Mouse (Mus musculus) embryonic facial prominence, embryonic 14.5 days (tissue): ENCODE results near the gene Ngly1. TPM values are rescaled to one million over a fixed set of nuclear protein-coding genes. Genes with fewer than 3 reads are reported as not detected.

ENCODE experiments used
- ATAC-seq: fragments of 200-750 bp; cut with Nextera tagmentation; 2 replicates; pipeline ENCODE4 v1.8.0; 2017; ENCODE audit warnings: low read depth, moderate number of reproducible peaks, moderate TSS enrichment
- DNase-seq: peaks from one replicate; pipeline ENCODE4 v3.0.0-alpha.2; 2015; ENCODE audit warnings: low spot score
- H3K27ac ChIP-seq: fragments of 300-500 bp; sonication (generic); replicated peaks from 2 replicates; pipeline ENCODE4 v1.5.1; 2014; ENCODE audit warnings: low read depth, mild to moderate bottlenecking, low read length, moderate library complexity
- H3K27me3 ChIP-seq: fragments of 300-500 bp; sonication (generic); replicated peaks from 2 replicates; pipeline ENCODE4 v1.6.1; 2014; ENCODE audit warnings: low read length; ENCODE audit not compliant: control insufficient read depth, insufficient read depth
- H3K36me3 ChIP-seq: fragments of 300-500 bp; sonication (generic); 2 replicates; pipeline ENCODE4 v1.6.1; 2014; ENCODE audit warnings: low read length, mixed read lengths; ENCODE audit not compliant: control insufficient read depth, insufficient read depth
- H3K4me1 ChIP-seq: fragments of 300-500 bp; sonication (generic); 2 replicates; pipeline ENCODE4 v1.6.1; 2014; ENCODE audit warnings: antibody characterized with exemption, low read length; ENCODE audit not compliant: control insufficient read depth, insufficient read depth
- H3K4me2 ChIP-seq: fragments of 300-500 bp; sonication (generic); 2 replicates; pipeline ENCODE4 v1.6.1; 2014; ENCODE audit warnings: low read depth, mild to moderate bottlenecking, low read length, moderate library complexity, mixed read lengths
- H3K4me3 ChIP-seq: fragments of 300-500 bp; sonication (generic); 2 replicates; pipeline ENCODE4 v1.5.1; 2014; ENCODE audit warnings: low read depth, mild to moderate bottlenecking, low read length
- H3K9ac ChIP-seq: fragments of 300-500 bp; sonication (generic); 2 replicates; pipeline ENCODE4 v1.6.1; 2014; ENCODE audit warnings: low read depth, mild to moderate bottlenecking, low read length, moderate library complexity, mixed read lengths
- H3K9me3 ChIP-seq: fragments of 300-500 bp; sonication (generic); 2 replicates; pipeline ENCODE4 v1.6.1; 2016; ENCODE audit warnings: low read length; ENCODE audit not compliant: control insufficient read depth
- WGBS: fragments of 180-500 bp; shearing (Covaris S2); extraction: QIAGEN DNeasy Blood & Tissue Kit; methylation state at CpG from one replicate; pipeline ENCODE4 v1.1.7; 2014; 5-methylcytosine and 5-hydroxymethylcytosine counted together
- polyA plus RNA-seq: library from polyadenylated mRNA; unstranded; fragments of >200 nt; fragmentation: Nextera tagmentation; extraction: Ambion mirVana; gene quantifications from 2 replicates; pipeline ENCODE4 v1.2.1, GENCODE M21; 2014

The Ngly1 gene
- polyA plus RNA-seq, 1 experiment from 2014 or later, result 43.6 TPM

GRCm38 (mm10) chr14:16273677-16274076 lies 24.6 kb downstream of the Ngly1 start:
- Histone ChIP-seq H3K4me3 (no peak overlapping the region), H3K27me3 (no peaks in the 10 kb centered on the region), H3K4me1 (no peaks in the 10 kb centered on the region), H3K9ac (no peak overlapping the region), H3K9me3 (no peaks in the 10 kb centered on the region), H3K4me2 (no peak overlapping the region), H3K27ac (no peak overlapping the region), H3K36me3 (peaks cover 23% of the 10 kb centered on the region)
- no peak for ATAC-seq
- no peak for DNase-seq
- WGBS, result 93% methylated on average over 3 of the region's 3 CpGs

- no peak for ATAC-seq
- Histone ChIP-seq H3K4me3 (no peak overlapping the region), H3K9me3 (no peaks in the 10 kb centered on the region), H3K4me2 (no peak overlapping the region), H3K4me1 (no peaks in the 10 kb centered on the region), H3K27me3 (no peaks in the 10 kb centered on the region), H3K9ac (no peak overlapping the region), H3K27ac (no peak overlapping the region), H3K36me3 (peaks cover 20% of the 10 kb centered on the region)
- no peak for DNase-seq
- WGBS, result 74% methylated on average over 4 of the region's 4 CpGs
Measured at GRCm38 (mm10) chr14:16279196-16279595, 30.1 kb downstream of the Ngly1 start.

GRCm38 (mm10) chr14:16283966-16284365 lies 34.9 kb downstream of the Ngly1 start:
- WGBS, result 75% methylated on average over 4 of the region's 4 CpGs

GRCm38 (mm10) chr14:16292371-16292770 lies 43.3 kb downstream of the Ngly1 start:
- no peak overlapping the region for H3K9ac ChIP-seq
- no peaks in the 10 kb centered on the region for H3K27me3 ChIP-seq
- WGBS, result 33% methylated on average over 1 of the region's 1 CpGs
- ATAC-seq (no peak), DNase-seq (peak; percentile 17)
- no peak overlapping the region for H3K4me3 ChIP-seq
- no peaks in the 10 kb centered on the region for H3K4me1 ChIP-seq
- no peaks in the 10 kb centered on the region for H3K9me3 ChIP-seq
- H3K27ac ChIP-seq, result no peak overlapping the region
- H3K36me3 ChIP-seq, result peaks cover 23% of the 10 kb centered on the region
- H3K4me2 ChIP-seq, result no peak overlapping the region

More at GRCm38 (mm10) chr14:16283966-16284365, 34.9 kb downstream of the Ngly1 start:
- Histone ChIP-seq H3K4me2 (no peak overlapping the region), H3K9me3 (no peaks in the 10 kb centered on the region), H3K27me3 (no peaks in the 10 kb centered on the region), H3K27ac (no peak overlapping the region), H3K4me1 (no peaks in the 10 kb centered on the region), H3K9ac (no peak overlapping the region), H3K36me3 (peaks cover 20% of the 10 kb centered on the region), H3K4me3 (no peak overlapping the region)
- ATAC-seq (no peak), DNase-seq (no peak)

GRCm38 (mm10) chr14:16293015-16293414 lies 43.9 kb downstream of the Ngly1 start:
- Histone ChIP-seq H3K27ac (0 out of 2 replicates have a peak overlapping the region, but pooled peaks have one; percentile 21), H3K4me3 (no peak overlapping the region), H3K4me1 (no peaks in the 10 kb centered on the region), H3K9me3 (no peaks in the 10 kb centered on the region), H3K36me3 (peaks cover 23% of the 10 kb centered on the region), H3K27me3 (no peaks in the 10 kb centered on the region), H3K4me2 (no peak overlapping the region), H3K9ac (no peak overlapping the region)
- ATAC-seq (no peak), DNase-seq (no peak)

GRCm38 (mm10) chr14:16293921-16294320 lies 44.8 kb downstream of the Ngly1 start:
- H3K9ac ChIP-seq, result no peak overlapping the region
- no peak for DNase-seq
- no peaks in the 10 kb centered on the region for H3K9me3 ChIP-seq
- H3K27ac ChIP-seq, result no peak overlapping the region
- no peaks in the 10 kb centered on the region for H3K4me1 ChIP-seq
- H3K27me3 ChIP-seq, result no peaks in the 10 kb centered on the region
- no peak for ATAC-seq
- 86% methylated on average over 1 of the region's 1 CpGs for whole genome bisulfite sequencing
- H3K36me3 ChIP-seq, result peaks cover 23% of the 10 kb centered on the region
- H3K4me2 ChIP-seq, result no peak overlapping the region
- H3K4me3 ChIP-seq, result no peak overlapping the region

- Histone ChIP-seq H3K4me1 (no peaks in the 10 kb centered on the region), H3K9me3 (no peaks in the 10 kb centered on the region), H3K27me3 (no peaks in the 10 kb centered on the region), H3K4me3 (no peak overlapping the region), H3K4me2 (no peak overlapping the region), H3K27ac (no peak overlapping the region), H3K36me3 (peaks cover 20% of the 10 kb centered on the region), H3K9ac (no peak overlapping the region)
- no peak for DNase-seq
- 51% methylated on average over 2 of the region's 2 CpGs for WGBS
- no peak for ATAC-seq
Measured at GRCm38 (mm10) chr14:16296816-16297468, 47.9 kb downstream of the Ngly1 start.

GRCm38 (mm10) chr14:16301735-16302134 lies 52.7 kb downstream of the Ngly1 start:
- 95% methylated on average over 5 of the region's 5 CpGs for WGBS
- Histone ChIP-seq H3K4me1 (no peaks in the 10 kb centered on the region), H3K9me3 (no peaks in the 10 kb centered on the region), H3K36me3 (0 out of 2 replicates have a peak, but pooled peaks cover 6% of the 10 kb centered on the region), H3K27ac (no peak overlapping the region), H3K9ac (no peak overlapping the region), H3K4me3 (no peak overlapping the region), H3K27me3 (no peaks in the 10 kb centered on the region), H3K4me2 (no peak overlapping the region)
- ATAC-seq (no peak), DNase-seq (no peak)

GRCm38 (mm10) chr14:16302688-16303087 lies 53.6 kb downstream of the Ngly1 start:
- 52% methylated on average over 1 of the region's 1 CpGs for WGBS

More at GRCm38 (mm10) chr14:16302688-16303087, 53.6 kb downstream of the Ngly1 start:
- Histone ChIP-seq H3K9ac (no peak overlapping the region), H3K27ac (no peak overlapping the region), H3K4me3 (no peak overlapping the region), H3K9me3 (no peaks in the 10 kb centered on the region), H3K27me3 (no peaks in the 10 kb centered on the region), H3K4me1 (no peaks in the 10 kb centered on the region), H3K4me2 (no peak overlapping the region), H3K36me3 (0 out of 2 replicates have a peak, but pooled peaks cover 11% of the 10 kb centered on the region)
- DNase-seq, result no peak
- no peak for ATAC-seq
